Comparison of ENCODE assay signal across 8 mouse cellular contexts in the genomic region with DNA sequence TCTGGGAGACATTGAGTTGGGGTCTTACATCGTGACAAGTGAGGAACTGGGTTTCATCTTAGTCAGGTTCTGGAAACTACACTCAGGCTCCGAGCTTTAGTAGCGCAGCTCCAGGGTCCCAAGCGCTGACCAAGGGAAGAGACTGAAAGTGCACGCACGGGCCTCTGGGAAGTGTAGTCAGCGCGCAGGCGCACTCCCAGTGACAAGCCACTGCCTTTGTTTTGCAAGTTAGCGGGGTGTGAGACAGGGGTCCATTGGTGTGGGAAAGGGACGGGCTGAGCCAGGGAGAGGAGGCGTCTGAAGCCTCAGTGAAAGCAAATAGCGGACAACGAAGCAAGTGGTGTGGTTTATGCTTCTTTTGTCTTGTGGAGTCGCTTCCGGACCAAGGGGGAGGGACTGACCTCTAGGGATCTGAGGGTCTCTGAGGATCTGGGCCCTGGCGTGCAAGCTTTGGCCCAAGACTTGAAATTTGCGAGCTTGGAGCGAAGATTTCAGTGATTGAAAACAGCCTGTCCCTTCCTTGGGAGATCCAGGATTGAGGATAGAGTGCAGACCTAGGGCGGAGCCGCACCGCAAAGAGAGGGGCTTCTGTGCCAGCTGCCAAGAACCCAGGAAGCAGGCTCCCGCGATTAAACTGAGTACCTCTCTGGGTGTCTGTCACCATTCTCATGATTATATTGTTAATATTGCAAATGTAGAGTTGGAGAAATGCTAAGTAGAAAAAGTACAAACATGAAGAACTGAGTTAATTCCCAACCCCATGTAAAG. TPM values are rescaled to one million over a fixed set of nuclear protein-coding genes. Genes with fewer than 3 reads are reported as not detected.
DNase-seq lines count a peak whose midpoint lies in the region; ATAC-seq and TF ChIP-seq lines count a peak whose summit lies in the region.

No protein-coding gene starts in this region.

- no peak overlapping the region for H3K4me3 ChIP-seq in kidney, embryonic 14.5 days (ENCODE audit: low read length)
- 0 out of 2 replicates have a peak overlapping the region, but pooled peaks have one; percentile 1 for H3K4me3 ChIP-seq in hindbrain, embryonic 15.5 days
- peak overlapping the region; percentile 17; the same call in 1 of the 2 replicates for H3K4me3 ChIP-seq in neural tube, embryonic 15.5 days (replicated peaks)
- no peak overlapping the region for H3K4me3 ChIP-seq in lung, postnatal 0 days (ENCODE audit: low read depth, low read length)

- H3K4me2 ChIP-seq in kidney, embryonic 14.5 days (replicated peaks; ENCODE audit: low read depth, low read length): no peak overlapping the region; the same call in 1 of the 2 replicates
- H3K4me2 ChIP-seq in hindbrain, embryonic 15.5 days: peak overlapping the region; percentile 30
- peak overlapping the region; percentile 40 for H3K4me2 ChIP-seq in neural tube, embryonic 15.5 days
- no peak overlapping the region; the same call in 1 of the 2 replicates for H3K4me2 ChIP-seq in lung, postnatal 0 days (replicated peaks; ENCODE audit: low read depth, low read length)

- H3K27ac ChIP-seq in kidney, embryonic 14.5 days (ENCODE audit: low read depth, low read length): no peak overlapping the region
- 0 out of 2 replicates have a peak overlapping the region, but pooled peaks have one; percentile 30 for H3K27ac ChIP-seq in hindbrain, embryonic 15.5 days (replicated peaks)
- H3K27ac ChIP-seq in neural tube, embryonic 15.5 days (replicated peaks): no peak overlapping the region
- H3K27ac ChIP-seq in lung, postnatal 0 days (ENCODE audit: low read length): no peak overlapping the region

- ATAC-seq in kidney, embryonic 14.5 days (ENCODE audit: low FRiP score, low TSS enrichment): 0 out of 2 replicates have a peak, but pooled peaks have one; percentile 24
- ATAC-seq in hindbrain, embryonic 15.5 days (ENCODE audit: low FRiP score, low read depth): peak; percentile 78
- peak; percentile 61; the same call in 1 of the 2 replicates for ATAC-seq in neural tube, embryonic 15.5 days (ENCODE audit: low FRiP score)
- ATAC-seq in lung, postnatal 0 days: no peak; the same call in 1 of the 2 replicates

- DNase-seq in kidney, postnatal 10 days: no peak
- peak; percentile 15 for DNase-seq in embryo, embryonic 11 days
- no peak for DNase-seq in right cerebral cortex, adult 2 months (ENCODE audit: low spot score in 2 of 2)
- no peak for DNase-seq in layer of hippocampus, postnatal 36 days
- DNase-seq in lung, postnatal 0 days (ENCODE audit: low spot score): no peak

- 72% methylated on average over 24 of the region's 24 CpGs for WGBS in kidney, embryonic 14.5 days
- WGBS in hindbrain, embryonic 15.5 days: 68% methylated on average over 24 of the region's 24 CpGs
- 69% methylated on average over 24 of the region's 24 CpGs for WGBS in neural tube, embryonic 15.5 days
- 73% methylated on average over 24 of the region's 24 CpGs for WGBS in lung, postnatal 0 days

- no peaks in the 10 kb centered on the region for H3K27me3 ChIP-seq in kidney, embryonic 14.5 days (ENCODE audit: control insufficient read depth, insufficient read depth, low read length)
- H3K27me3 ChIP-seq in hindbrain, embryonic 15.5 days: no peaks in the 10 kb centered on the region
- no peaks in the 10 kb centered on the region for H3K27me3 ChIP-seq in neural tube, embryonic 15.5 days (replicated peaks)
- no peaks in the 10 kb centered on the region for H3K27me3 ChIP-seq in lung, postnatal 0 days (replicated peaks; ENCODE audit: insufficient read depth, low read length)

- H3K9me3 ChIP-seq in kidney, embryonic 14.5 days (ENCODE audit: control insufficient read depth, low read length): 0 out of 2 replicates have a peak, but pooled peaks cover 7% of the 10 kb centered on the region
- no peaks in the 10 kb centered on the region; the same call in 1 of the 2 replicates for H3K9me3 ChIP-seq in hindbrain, embryonic 15.5 days
- 0 out of 2 replicates have a peak, but pooled peaks cover 3% of the 10 kb centered on the region for H3K9me3 ChIP-seq in neural tube, embryonic 15.5 days (replicated peaks)
- H3K9me3 ChIP-seq in lung, postnatal 0 days (ENCODE audit: low read length): no peaks in the 10 kb centered on the region

- no peaks in the 10 kb centered on the region for H3K4me1 ChIP-seq in kidney, embryonic 14.5 days (ENCODE audit: control insufficient read depth, insufficient read depth, low read length)
- no peaks in the 10 kb centered on the region for H3K4me1 ChIP-seq in hindbrain, embryonic 15.5 days (replicated peaks)
- H3K4me1 ChIP-seq in neural tube, embryonic 15.5 days: no peaks in the 10 kb centered on the region
- no peaks in the 10 kb centered on the region for H3K4me1 ChIP-seq in lung, postnatal 0 days (ENCODE audit: insufficient read depth, low read depth, low read length)

- H3K36me3 ChIP-seq in kidney, embryonic 14.5 days (ENCODE audit: control insufficient read depth, insufficient read depth, low read length): no peaks in the 10 kb centered on the region
- peaks cover 8% of the 10 kb centered on the region for H3K36me3 ChIP-seq in hindbrain, embryonic 15.5 days
- H3K36me3 ChIP-seq in neural tube, embryonic 15.5 days: 0 out of 2 replicates have a peak, but pooled peaks cover 2% of the 10 kb centered on the region
- H3K36me3 ChIP-seq in lung, postnatal 0 days (ENCODE audit: insufficient read depth, low read length): no peaks in the 10 kb centered on the region

- TF ChIP-seq EP300 in lung, postnatal 0 days (IDR thresholded peaks at IDR 0.05): no peak

- no peak for TF ChIP-seq CTCF in lung, postnatal 0 days (IDR thresholded peaks at IDR 0.05)

- H3K9ac ChIP-seq in kidney, embryonic 14.5 days (ENCODE audit: low read depth, low read length): no peak overlapping the region
- H3K9ac ChIP-seq in hindbrain, embryonic 15.5 days: no peak overlapping the region
- no peak overlapping the region for H3K9ac ChIP-seq in neural tube, embryonic 15.5 days (replicated peaks)
- no peak overlapping the region for H3K9ac ChIP-seq in lung, postnatal 0 days (replicated peaks; ENCODE audit: low read depth)

RNA-seq across cellular contexts. Expression of a gene that starts 14.8 kb away (rescaled TPM):
- polyA plus RNA-seq in kidney, embryonic 14.5 days (2014; fragmentation: Nextera tagmentation; extraction: Ambion mirVana): not detected in 2 replicates
- 0.01 TPM in 1 of 2 replicates, not detected in the other for polyA plus RNA-seq in hindbrain, embryonic 15.5 days (2015; fragmentation: Nextera tagmentation; extraction: Ambion mirVana)
- not detected in 2 replicates for polyA plus RNA-seq in neural tube, embryonic 15.5 days (2015; fragmentation: Nextera tagmentation; extraction: Ambion mirVana)
- total RNA-seq in layer of hippocampus, postnatal 36 days (2021): not detected
- not detected in 2 replicates for polyA plus RNA-seq in lung, postnatal 0 days (2015; fragmentation: Nextera tagmentation; extraction: Ambion mirVana)

RNA-seq across cellular contexts. Expression of a gene that starts 53.8 kb away (rescaled TPM):
- 6.1 and 9.3 TPM in 2 replicates for polyA plus RNA-seq in kidney, embryonic 14.5 days (2014; fragmentation: Nextera tagmentation; extraction: Ambion mirVana)
- 28.2 and 33.1 TPM in 2 replicates for polyA plus RNA-seq in hindbrain, embryonic 15.5 days (2015; fragmentation: Nextera tagmentation; extraction: Ambion mirVana)
- polyA plus RNA-seq in neural tube, embryonic 15.5 days (2015; fragmentation: Nextera tagmentation; extraction: Ambion mirVana): 25.2 and 33.4 TPM in 2 replicates
- 10 to 100 TPM; 23.2 to 25.2 TPM for total RNA-seq in layer of hippocampus, postnatal 36 days (2021)
- polyA plus RNA-seq in lung, postnatal 0 days (2015; fragmentation: Nextera tagmentation; extraction: Ambion mirVana): 1.3 and 2.0 TPM in 2 replicates

Comparison
In these comparisons a context has a peak if more than half of its experiments do, and no peak if none do; other contexts are left out.
1. H3K4me2 ChIP-seq: peak in hindbrain, embryonic 15.5 days (single experiment) and neural tube, embryonic 15.5 days (single experiment); none in kidney, embryonic 14.5 days (single experiment) and lung, postnatal 0 days (single experiment).
2. H3K4me3 ChIP-seq: peak in hindbrain, embryonic 15.5 days (single experiment) and neural tube, embryonic 15.5 days (single experiment); none in kidney, embryonic 14.5 days (single experiment) and lung, postnatal 0 days (single experiment).